Mouse (Mus musculus): ENCODE data around the gene Wrap53. TPM values are rescaled to one million over a fixed set of nuclear protein-coding genes. Genes with fewer than 3 reads are reported as not detected.
"Not testable (repeated sequence)": the region's sequence is repeated elsewhere in the genome, so short reads cannot be mapped to it uniquely, and the experiment has no call there.

The Wrap53 gene
- polyA plus RNA-seq, 1 experiment from 2014 or later, result 52.3 TPM

DNA sequence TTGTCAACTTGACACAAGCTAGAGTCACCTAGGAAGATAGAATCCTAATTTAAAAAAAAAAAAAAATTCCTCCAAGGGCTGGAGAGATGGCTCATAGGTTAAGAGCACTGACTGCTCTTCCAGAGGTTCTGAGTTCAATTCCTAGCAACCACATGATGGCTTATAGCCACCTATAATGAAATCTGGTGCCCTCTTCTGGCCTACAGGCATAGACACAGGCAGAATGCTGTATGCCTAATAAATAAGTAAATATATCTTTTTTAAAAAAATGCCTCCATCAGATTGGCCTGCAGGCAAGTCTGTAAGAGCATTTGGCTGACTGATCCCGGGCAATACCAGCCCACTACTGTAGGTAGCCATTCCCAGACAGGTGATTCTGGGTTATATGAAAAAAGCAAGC, 45.1 kb downstream of the Wrap53 start:
- no peak overlapping the region for H3K4me3 ChIP-seq
- H3K9me3 ChIP-seq (replicated peaks), result no peaks in the 10 kb centered on the region
- H3K36me3 ChIP-seq, result no peaks in the 10 kb centered on the region
- peaks cover 43% of the 10 kb centered on the region for H3K4me1 ChIP-seq
- no peak overlapping the region for H3K27ac ChIP-seq
- 78% methylated on average over 1 of the region's 1 CpGs for WGBS
- DNase-seq (ENCODE audit: low spot score), result no peak
- H3K27me3 ChIP-seq (ENCODE audit: low read depth, poor library complexity, severe bottlenecking), result no peaks in the 10 kb centered on the region

DNA sequence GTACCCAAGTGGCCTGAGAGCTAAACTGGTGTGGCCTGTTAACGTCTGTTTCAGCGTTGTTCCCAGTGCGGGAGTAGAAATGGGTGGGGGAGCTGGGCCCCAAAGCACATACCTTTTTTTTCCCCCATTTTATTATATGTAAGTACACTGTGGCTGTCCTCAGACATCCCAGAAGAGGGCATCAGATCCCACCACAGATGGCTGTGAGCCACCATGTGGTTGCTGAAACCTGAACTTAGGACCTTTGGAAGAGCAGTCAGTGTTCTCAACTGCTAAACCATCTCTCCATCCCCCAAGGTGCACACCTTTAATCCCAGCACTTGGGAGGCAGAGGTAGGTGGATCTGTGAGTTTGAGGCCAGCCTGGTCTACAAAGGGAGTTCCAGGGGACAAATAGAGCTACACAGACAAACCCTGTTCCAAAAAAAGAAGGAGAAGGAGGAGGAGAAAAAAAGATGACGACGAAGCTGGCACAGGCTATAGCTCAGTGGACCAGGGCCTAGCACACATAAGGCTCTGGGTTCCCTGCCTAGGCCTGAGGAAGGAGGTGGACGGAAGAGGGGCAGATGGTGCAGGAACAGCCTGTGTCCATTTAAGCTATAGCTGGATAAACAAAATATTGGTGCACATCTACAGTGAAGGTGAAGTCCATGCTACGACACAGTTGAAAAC, 47.4 kb downstream of the Wrap53 start:
- Histone ChIP-seq H3K27ac (no peak overlapping the region), H3K9me3 (replicated peaks) (no peaks in the 10 kb centered on the region), H3K36me3 (no peaks in the 10 kb centered on the region), H3K4me3 (no peak overlapping the region), H3K4me1 (peaks cover 25% of the 10 kb centered on the region), H3K27me3 (ENCODE audit: low read depth, poor library complexity, severe bottlenecking) (peaks cover 5% of the 10 kb centered on the region; the same call in 1 of the 2 replicates)
- 86% methylated on average over 7 of the region's 7 CpGs for WGBS
- DNase-seq (ENCODE audit: low spot score), result no peak

DNA sequence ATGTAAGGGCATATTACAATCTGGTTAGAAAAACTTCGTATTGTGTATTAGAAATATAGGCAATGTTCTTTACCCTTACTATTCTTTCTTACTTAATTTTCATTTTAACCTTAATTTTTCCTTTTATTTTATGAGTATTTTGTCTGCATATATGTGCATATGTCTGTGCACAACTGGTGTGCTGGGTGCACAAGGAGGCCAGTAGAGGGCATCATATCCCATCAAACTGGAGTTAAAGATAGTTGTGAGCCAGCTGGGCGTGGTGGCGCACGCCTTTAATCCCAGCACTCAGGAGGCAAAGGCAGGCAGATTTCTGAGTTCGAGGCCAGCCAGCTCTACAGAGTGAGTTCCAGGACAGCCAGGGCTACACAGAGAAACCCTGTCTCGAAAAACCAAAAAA, 49.3 kb downstream of the Wrap53 start:
- H3K27ac ChIP-seq; DNase-seq (ENCODE audit: low spot score); H3K4me3 ChIP-seq; H3K9me3 ChIP-seq (replicated peaks); H3K27me3 ChIP-seq (ENCODE audit: low read depth, poor library complexity, severe bottlenecking); H3K36me3 ChIP-seq: not testable (repeated sequence)
- peaks cover 18% of the 10 kb centered on the region for H3K4me1 ChIP-seq
- 91% methylated on average over 6 of the region's 6 CpGs for WGBS

DNA sequence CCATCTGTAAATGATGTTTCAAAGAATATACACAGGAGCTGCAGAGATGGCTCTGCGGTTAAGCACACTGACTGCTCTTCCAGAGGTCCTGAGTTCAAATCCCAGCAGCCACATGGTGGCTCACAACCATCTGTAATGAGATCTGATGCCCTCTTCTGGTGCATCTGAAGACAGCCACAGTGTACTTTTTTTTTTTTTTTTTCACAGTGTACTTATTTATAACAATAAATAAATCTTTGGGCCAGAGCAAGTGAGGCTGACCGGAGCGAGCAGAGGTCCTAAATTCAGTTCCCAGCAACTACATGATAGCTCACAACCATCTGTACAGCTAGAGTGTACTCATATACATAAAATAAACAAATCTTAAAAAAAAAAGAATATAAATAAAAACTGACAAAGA, 49.8 kb downstream of the Wrap53 start:
- WGBS, result 90% methylated on average over 3 of the region's 3 CpGs
- DNase-seq (ENCODE audit: low spot score); H3K9me3 ChIP-seq (replicated peaks); H3K27me3 ChIP-seq (ENCODE audit: low read depth, poor library complexity, severe bottlenecking); H3K27ac ChIP-seq; H3K36me3 ChIP-seq; H3K4me3 ChIP-seq: not testable (repeated sequence)
- H3K4me1 ChIP-seq, result peaks cover 15% of the 10 kb centered on the region

DNA sequence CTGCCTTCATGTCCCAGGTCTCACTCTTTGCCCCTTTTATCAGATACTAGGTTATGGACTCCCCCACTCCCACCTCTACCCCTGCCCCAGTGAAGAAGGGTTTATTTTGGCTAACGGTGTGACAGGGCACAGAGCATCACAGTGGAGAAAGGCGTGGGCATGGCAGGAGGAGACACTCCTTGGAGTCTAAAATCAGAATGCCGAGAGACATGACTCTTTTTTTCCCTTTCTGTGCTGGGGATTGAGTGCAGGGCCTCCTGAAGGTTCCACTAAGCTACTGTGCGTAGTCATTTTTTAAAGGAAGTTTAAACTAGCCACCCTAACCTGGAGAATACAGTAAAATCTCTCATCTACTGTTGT, 52.0 kb downstream of the Wrap53 start:
- H3K27me3 ChIP-seq (ENCODE audit: low read depth, poor library complexity, severe bottlenecking), result peaks cover 5% of the 10 kb centered on the region; the same call in 1 of the 2 replicates
- H3K36me3 ChIP-seq, result no peaks in the 10 kb centered on the region
- no peak for DNase-seq (ENCODE audit: low spot score)
- no peak overlapping the region for H3K4me3 ChIP-seq
- peaks cover 15% of the 10 kb centered on the region for H3K4me1 ChIP-seq
- 85% methylated on average over 4 of the region's 4 CpGs for WGBS
- no peaks in the 10 kb centered on the region for H3K9me3 ChIP-seq (replicated peaks)
- peak overlapping the region; percentile 88 for H3K27ac ChIP-seq

DNA sequence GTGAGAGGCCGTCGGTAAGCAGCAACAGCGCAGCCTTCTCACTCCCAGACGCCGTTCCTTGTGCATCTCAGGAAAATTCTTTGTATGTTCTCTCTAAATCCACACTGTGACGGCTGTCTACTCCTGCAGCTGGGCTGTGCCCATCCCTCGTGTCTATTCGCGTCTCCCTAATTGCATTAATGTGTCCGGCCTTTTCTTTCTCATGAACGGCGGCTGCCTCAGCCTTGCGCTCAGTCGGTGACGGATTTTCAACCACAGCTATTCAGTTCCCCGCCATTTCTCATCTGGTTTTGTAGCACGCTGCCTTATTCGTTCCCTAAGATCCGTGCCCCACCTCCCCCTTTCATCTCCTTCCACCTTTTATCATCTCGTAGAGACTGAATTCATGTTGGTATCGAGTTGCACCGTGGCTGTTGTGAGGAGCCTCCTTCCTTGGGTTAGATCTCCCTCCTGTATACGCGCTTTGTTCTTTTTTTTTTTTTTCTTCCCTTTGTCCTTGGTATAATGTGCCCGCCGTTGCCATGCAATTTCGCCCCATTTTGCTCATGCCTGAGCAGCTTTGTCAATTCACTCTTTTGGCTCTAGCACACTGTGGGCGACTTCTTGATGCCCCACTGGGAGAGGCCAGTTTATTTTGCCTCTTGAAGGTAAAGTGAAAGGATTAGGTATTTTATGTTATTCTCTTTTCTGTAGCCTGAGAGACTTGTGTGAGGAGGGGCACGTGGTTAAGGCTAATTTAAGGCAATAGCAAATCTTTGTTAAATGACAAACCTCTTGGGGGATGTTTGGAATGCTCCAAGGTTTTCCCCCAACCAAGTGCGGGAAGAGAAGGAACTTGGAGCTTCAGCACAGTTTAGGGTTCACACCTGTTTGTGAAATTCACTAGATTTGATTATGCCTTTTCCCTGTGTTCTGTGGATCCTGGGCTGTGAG, 52.7 kb downstream of the Wrap53 start:
- 10% methylated on average over 30 of the region's 30 CpGs for WGBS
- peak; percentile 68 for DNase-seq (ENCODE audit: low spot score)
- H3K27ac ChIP-seq, result peak overlapping the region; percentile 88

DNA sequence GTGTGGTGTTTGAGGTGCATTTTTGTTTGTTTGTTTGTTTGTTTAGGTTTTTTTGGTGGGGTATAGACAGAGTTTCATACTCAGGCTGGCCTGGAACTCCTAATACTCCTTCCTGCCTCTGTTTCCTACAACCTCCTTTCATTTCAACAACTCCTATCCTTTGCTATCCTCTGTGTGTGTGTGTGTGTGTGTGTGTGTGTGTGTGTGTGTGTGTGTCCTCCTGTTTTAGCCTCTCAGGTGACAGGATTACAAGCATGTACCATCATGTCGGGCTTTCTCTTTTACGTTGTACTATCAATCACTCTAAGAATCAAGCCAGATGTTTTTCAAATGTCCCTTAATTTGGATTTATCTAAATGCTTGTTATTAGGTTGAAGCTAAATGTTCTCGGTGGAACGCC, 53.4 kb downstream of the Wrap53 start:
- H3K4me1 ChIP-seq, result peaks cover 15% of the 10 kb centered on the region
- H3K36me3 ChIP-seq, result no peaks in the 10 kb centered on the region
- 42% methylated on average over 4 of the region's 4 CpGs for WGBS
- H3K27ac ChIP-seq, result peak overlapping the region; percentile 88
- peaks cover 5% of the 10 kb centered on the region; the same call in 1 of the 2 replicates for H3K27me3 ChIP-seq (ENCODE audit: low read depth, poor library complexity, severe bottlenecking)
- H3K9me3 ChIP-seq (replicated peaks), result no peaks in the 10 kb centered on the region
- peak overlapping the region; percentile 49 for H3K4me3 ChIP-seq
- DNase-seq (ENCODE audit: low spot score), result no peak

More for the DNA sequence above, 52.7 kb downstream of the Wrap53 start:
- peak overlapping the region; percentile 49 for H3K4me3 ChIP-seq
- H3K36me3 ChIP-seq, result no peaks in the 10 kb centered on the region
- peaks cover 15% of the 10 kb centered on the region for H3K4me1 ChIP-seq
- H3K27me3 ChIP-seq (ENCODE audit: low read depth, poor library complexity, severe bottlenecking), result peaks cover 5% of the 10 kb centered on the region; the same call in 1 of the 2 replicates
- H3K9me3 ChIP-seq (replicated peaks), result no peaks in the 10 kb centered on the region

DNA sequence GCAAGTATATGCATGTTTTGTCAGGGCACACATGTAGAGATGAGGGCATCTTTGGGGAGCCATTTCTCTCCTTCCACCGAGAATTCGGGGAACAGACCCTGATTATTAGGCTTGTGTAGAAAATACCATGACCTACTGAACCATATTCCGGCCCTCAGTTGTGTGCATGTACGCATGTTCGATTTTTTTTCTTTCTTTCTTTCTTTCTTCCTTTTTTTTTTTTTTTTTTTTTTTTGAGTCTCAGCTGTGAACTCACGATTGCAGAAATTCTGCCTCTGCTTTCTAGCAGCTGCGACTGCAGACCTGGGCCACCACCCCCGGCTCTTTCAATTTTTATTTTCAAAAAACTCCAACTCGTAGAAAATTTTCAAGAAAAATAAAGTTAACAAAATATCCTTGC, 54.4 kb downstream of the Wrap53 start:
- H3K27ac ChIP-seq, result no peak overlapping the region
- H3K9me3 ChIP-seq (replicated peaks), result no peaks in the 10 kb centered on the region
- WGBS, result 89% methylated on average over 9 of the region's 9 CpGs
- H3K36me3 ChIP-seq, result no peaks in the 10 kb centered on the region
- peaks cover 18% of the 10 kb centered on the region for H3K4me1 ChIP-seq
- no peak overlapping the region for H3K4me3 ChIP-seq
- peaks cover 5% of the 10 kb centered on the region; the same call in 1 of the 2 replicates for H3K27me3 ChIP-seq (ENCODE audit: low read depth, poor library complexity, severe bottlenecking)
- no peak for DNase-seq (ENCODE audit: low spot score)

DNA sequence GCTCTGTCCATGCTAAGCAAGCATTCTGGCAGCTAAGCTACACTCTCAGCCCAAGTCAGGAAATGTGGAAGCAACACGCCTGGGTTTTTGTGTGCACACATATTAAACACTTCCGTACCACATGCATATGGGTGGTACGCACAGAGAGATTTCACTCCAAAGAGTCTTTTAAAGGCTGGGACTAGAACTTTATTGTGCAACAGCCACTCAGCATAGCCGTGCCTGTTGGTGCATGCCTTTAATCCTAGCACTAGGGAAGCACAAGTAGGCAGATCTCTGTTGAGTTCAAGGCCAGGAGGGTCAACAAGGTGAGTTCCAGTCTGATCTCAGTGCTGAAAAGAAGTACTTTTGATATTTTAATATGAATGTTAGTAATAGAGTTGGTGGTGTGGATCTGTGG, 56.4 kb downstream of the Wrap53 start:
- WGBS, result 91% methylated on average over 4 of the region's 4 CpGs
- peaks cover 25% of the 10 kb centered on the region for H3K4me1 ChIP-seq
- H3K9me3 ChIP-seq (replicated peaks), result no peaks in the 10 kb centered on the region
- H3K27me3 ChIP-seq (ENCODE audit: low read depth, poor library complexity, severe bottlenecking), result 0 out of 2 replicates have a peak, but pooled peaks cover 5% of the 10 kb centered on the region
- H3K27ac ChIP-seq, result no peak overlapping the region
- no peak overlapping the region for H3K4me3 ChIP-seq
- DNase-seq (ENCODE audit: low spot score), result no peak
- H3K36me3 ChIP-seq, result no peaks in the 10 kb centered on the region

DNA sequence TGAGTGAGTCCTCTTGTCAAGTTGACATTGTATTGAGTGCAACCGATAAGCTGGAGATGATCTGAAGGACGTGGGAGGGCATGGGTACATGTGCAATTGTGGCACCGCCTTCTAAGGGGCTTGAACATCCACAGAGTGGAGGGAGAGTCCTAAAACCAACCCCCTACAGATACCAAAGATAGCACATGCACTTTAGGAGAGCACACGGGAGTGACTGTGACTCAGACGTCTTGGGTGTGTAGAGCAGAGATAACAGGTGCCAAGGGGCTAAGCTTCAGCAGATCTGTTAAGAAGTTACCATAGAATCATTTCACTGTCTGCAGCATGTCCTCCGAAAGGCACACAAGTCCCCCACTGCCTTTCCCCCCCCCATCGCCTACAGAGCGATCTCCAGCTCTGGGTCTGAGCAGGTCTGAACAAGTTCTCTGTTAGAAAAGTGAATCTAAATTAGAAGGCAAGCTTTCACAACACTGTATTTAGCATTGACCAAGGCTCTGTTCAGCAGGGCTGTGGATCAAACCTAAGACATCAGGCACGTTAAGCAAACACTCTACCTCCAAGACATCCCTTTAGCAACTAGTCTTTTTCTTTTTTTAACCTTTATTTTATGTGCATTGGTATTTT, 58.4 kb downstream of the Wrap53 start:
- 85% methylated on average over 9 of the region's 9 CpGs for WGBS
- Histone ChIP-seq H3K4me3 (no peak overlapping the region), H3K4me1 (peaks cover 14% of the 10 kb centered on the region; the same call in 1 of the 2 replicates), H3K27ac (no peak overlapping the region), H3K27me3 (ENCODE audit: low read depth, poor library complexity, severe bottlenecking) (no peaks in the 10 kb centered on the region), H3K9me3 (replicated peaks) (no peaks in the 10 kb centered on the region), H3K36me3 (no peaks in the 10 kb centered on the region)
- DNase-seq (ENCODE audit: low spot score), result no peak

DNA sequence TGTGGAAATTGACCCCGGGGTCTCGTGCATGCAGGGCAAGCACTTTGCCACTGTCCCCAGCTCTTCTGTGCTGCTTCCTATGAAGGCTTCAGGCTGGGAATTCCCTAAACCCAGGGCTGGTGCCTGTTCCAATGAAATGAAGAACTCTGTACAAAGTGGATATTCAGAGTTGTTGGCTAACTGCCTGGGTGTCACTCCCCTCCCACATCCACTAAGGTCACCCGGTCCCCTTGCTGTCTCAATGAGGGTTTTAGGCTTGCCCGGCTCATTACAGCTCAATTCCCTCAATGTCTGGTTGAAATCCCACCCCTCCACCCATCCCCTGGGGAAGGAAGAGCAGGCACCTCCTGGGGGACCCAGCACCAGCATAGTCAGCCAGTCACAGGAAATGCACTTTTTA, 60.1 kb downstream of the Wrap53 start:
- WGBS, result 79% methylated on average over 4 of the region's 4 CpGs
- no peak overlapping the region for H3K27ac ChIP-seq

DNA sequence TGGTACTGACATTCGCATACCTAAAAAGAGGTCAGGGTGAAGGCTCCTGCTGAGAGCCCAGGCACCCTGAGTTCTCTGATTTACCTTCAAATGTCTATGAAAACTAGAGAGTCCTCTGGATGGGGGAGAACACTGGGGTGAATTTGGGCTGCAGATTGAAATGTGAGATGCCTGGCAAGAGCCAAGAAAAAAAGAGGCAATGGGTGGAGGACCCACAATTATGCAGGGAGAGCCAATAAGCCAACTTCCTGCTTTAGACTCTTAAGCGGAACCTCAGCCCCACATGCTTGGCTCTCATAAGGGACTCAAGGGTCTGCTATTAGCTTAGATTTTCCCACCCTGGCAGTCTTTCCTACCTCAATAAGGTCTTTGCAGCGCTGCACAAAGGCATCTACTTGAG, 63.4 kb downstream of the Wrap53 start:
- H3K4me3 ChIP-seq, result no peak overlapping the region
- H3K36me3 ChIP-seq, result no peaks in the 10 kb centered on the region
- H3K27ac ChIP-seq, result no peak overlapping the region
- no peak for DNase-seq (ENCODE audit: low spot score)
- WGBS, result 74% methylated on average over 3 of the region's 3 CpGs
- H3K9me3 ChIP-seq (replicated peaks), result no peaks in the 10 kb centered on the region
- H3K4me1 ChIP-seq, result peaks cover 20% of the 10 kb centered on the region
- H3K27me3 ChIP-seq (ENCODE audit: low read depth, poor library complexity, severe bottlenecking), result 0 out of 2 replicates have a peak, but pooled peaks cover 7% of the 10 kb centered on the region

More for the DNA sequence above, 60.1 kb downstream of the Wrap53 start:
- Histone ChIP-seq H3K4me1 (0 out of 2 replicates have a peak, but pooled peaks cover 14% of the 10 kb centered on the region), H3K4me3 (no peak overlapping the region), H3K9me3 (replicated peaks) (no peaks in the 10 kb centered on the region), H3K27me3 (ENCODE audit: low read depth, poor library complexity, severe bottlenecking) (0 out of 2 replicates have a peak, but pooled peaks cover 4% of the 10 kb centered on the region), H3K36me3 (no peaks in the 10 kb centered on the region)
- no peak for DNase-seq (ENCODE audit: low spot score)
